Mouse (Mus musculus) heart, embryonic 11.5 days (tissue): ENCODE results near the gene Sema3f. TPM values are rescaled to one million over a fixed set of nuclear protein-coding genes. Genes with fewer than 3 reads are reported as not detected.

Source experiments
- ATAC-seq: fragments of 200-750 bp; cut with Nextera tagmentation; replicated peaks from 2 replicates; pipeline ENCODE4 v1.8.0; 2017; ENCODE audit warnings: moderate library complexity; ENCODE audit not compliant: insufficient number of reproducible peaks, low FRiP score, low TSS enrichment
- H3K27ac ChIP-seq: fragments of 300-500 bp; sonication (generic); 2 replicates; pipeline ENCODE4 v1.5.1; 2014; ENCODE audit warnings: mild to moderate bottlenecking, low read depth, low read length
- H3K27me3 ChIP-seq: fragments of 300-500 bp; sonication (generic); 2 replicates; pipeline ENCODE4 v1.6.1; 2014; ENCODE audit warnings: mild to moderate bottlenecking, low read length, mixed read lengths; ENCODE audit not compliant: control insufficient read depth, insufficient read depth
- H3K36me3 ChIP-seq: fragments of 300-500 bp; sonication (generic); 2 replicates; pipeline ENCODE4 v1.6.1; 2014; ENCODE audit warnings: mild to moderate bottlenecking, low read length, moderate library complexity, mixed read lengths; ENCODE audit not compliant: control insufficient read depth, insufficient read depth
- H3K4me1 ChIP-seq: fragments of 300-500 bp; sonication (generic); 2 replicates; pipeline ENCODE4 v1.6.1; 2014; ENCODE audit warnings: low read length; ENCODE audit not compliant: control insufficient read depth, insufficient read depth
- H3K4me2 ChIP-seq: fragments of 300-500 bp; sonication (generic); 2 replicates; pipeline ENCODE4 v1.6.1; 2014; ENCODE audit warnings: mild to moderate bottlenecking, moderate library complexity
- H3K4me3 ChIP-seq: fragments of 300-500 bp; sonication (generic); 2 replicates; pipeline ENCODE4 v1.5.1; 2014; ENCODE audit warnings: low read depth, low read length
- H3K9ac ChIP-seq: fragments of 300-500 bp; sonication (generic); 2 replicates; pipeline ENCODE4 v1.6.1; 2014; ENCODE audit warnings: mild to moderate bottlenecking, low read depth, low read length, moderate library complexity
- H3K9me3 ChIP-seq: fragments of 300-500 bp; sonication (generic); replicated peaks from 2 replicates; pipeline ENCODE4 v1.6.1; 2016; ENCODE audit warnings: low read length; ENCODE audit not compliant: control insufficient read depth
- WGBS: fragments of 180-500 bp; shearing (Covaris S2); extraction: QIAGEN DNeasy Blood & Tissue Kit; methylation state at CpG from one replicate; pipeline ENCODE4 v1.1.7; 2014; ENCODE audit not compliant: insufficient replicate concordance; 5-methylcytosine and 5-hydroxymethylcytosine counted together
- polyA plus RNA-seq: library from polyadenylated mRNA; unstranded; fragments of >200 nt; fragmentation: Nextera tagmentation; extraction: Ambion mirVana; gene quantifications from 2 replicates; pipeline ENCODE4 v1.2.1, GENCODE M21; 2014

The Sema3f gene
- polyA plus RNA-seq, 1 experiment from 2014 or later = 4.6 TPM

- Histone ChIP-seq H3K4me3 (peak overlapping the region; percentile 37), H3K27ac (peak overlapping the region; percentile 54; the same call in 1 of the 2 replicates), H3K4me1 (no peaks in the 10 kb centered on the region), H3K27me3 (no peaks in the 10 kb centered on the region), H3K36me3 (no peaks in the 10 kb centered on the region), H3K9ac (peak overlapping the region; percentile 72), H3K4me2 (peak overlapping the region; percentile 74), H3K9me3 (no peaks in the 10 kb centered on the region)
- 5% methylated on average over 35 of the region's 35 CpGs for WGBS
- ATAC-seq = peak; percentile 53
Measured at GRCm38 (mm10) chr9:107644495-107645152, 65.7 kb downstream of the Sema3f start.

DNA sequence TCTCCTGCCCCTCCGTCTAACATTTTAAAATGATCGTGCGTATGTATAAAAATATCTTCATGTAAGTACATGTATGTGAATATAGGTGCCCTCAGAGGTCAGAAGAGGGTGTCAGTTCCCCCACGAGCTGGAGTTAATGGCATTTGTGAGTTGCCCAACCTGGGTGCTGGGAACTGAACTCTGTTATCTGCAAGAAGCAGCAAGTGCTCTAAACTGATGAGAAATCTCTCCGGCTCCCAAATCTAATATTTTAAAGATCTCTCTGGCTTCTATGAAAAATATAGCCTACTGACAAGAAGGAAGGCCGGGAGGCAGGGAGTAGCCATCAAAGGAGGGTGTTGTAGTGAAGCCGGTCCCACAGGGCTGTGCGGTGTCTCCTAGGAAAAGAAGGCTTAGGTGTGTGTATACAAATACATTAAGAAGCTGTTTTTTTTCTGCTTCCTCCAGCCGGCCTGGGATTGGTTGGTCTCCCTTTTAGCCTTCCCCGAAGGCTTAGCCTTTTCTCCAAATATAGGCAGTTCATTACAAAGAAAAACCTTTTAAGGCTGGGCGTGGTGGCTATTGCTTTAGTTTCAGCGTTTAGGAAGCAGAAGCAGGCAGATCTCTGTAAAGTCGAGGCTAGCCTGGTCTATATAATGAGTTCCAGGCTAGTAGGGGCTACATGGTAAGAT, 66.6 kb downstream of the Sema3f start:
- 88% methylated on average over 13 of the region's 13 CpGs for WGBS
- H3K9me3 ChIP-seq = no peaks in the 10 kb centered on the region
- ATAC-seq = no peak
- H3K9ac ChIP-seq = no peak overlapping the region
- H3K4me1 ChIP-seq = no peaks in the 10 kb centered on the region
- no peaks in the 10 kb centered on the region for H3K36me3 ChIP-seq
- H3K27ac ChIP-seq = no peak overlapping the region
- peak overlapping the region; percentile 74 for H3K4me2 ChIP-seq
- no peaks in the 10 kb centered on the region for H3K27me3 ChIP-seq
- H3K4me3 ChIP-seq = no peak overlapping the region

DNA sequence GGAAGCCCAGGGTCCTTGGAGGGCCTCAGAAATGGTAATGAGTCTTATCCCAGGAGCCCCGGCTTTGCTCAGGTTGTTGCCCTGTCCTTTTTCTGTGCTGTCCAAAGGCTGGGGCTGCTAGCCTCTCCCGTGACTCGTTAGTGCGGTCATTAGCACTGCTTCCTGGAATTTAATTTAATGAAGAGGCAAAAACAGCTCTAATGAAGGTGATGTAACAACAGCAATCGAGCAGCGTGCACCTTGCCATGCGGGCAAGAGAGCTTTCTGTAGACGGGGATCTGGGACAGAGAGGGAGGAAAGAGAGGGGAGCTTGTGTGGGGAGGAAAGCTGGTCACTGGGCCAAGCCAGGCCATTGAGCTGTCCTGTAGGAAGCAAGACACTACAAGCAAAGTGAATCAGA, 68.6 kb downstream of the Sema3f start:
- no peak overlapping the region for H3K4me2 ChIP-seq
- peaks cover 9% of the 10 kb centered on the region for H3K4me1 ChIP-seq
- no peak overlapping the region for H3K27ac ChIP-seq
- H3K9me3 ChIP-seq = no peaks in the 10 kb centered on the region
- H3K4me3 ChIP-seq = no peak overlapping the region
- no peaks in the 10 kb centered on the region for H3K36me3 ChIP-seq
- H3K27me3 ChIP-seq = no peaks in the 10 kb centered on the region
- WGBS = 57% methylated on average over 8 of the region's 8 CpGs
- H3K9ac ChIP-seq = no peak overlapping the region
- ATAC-seq = no peak

DNA sequence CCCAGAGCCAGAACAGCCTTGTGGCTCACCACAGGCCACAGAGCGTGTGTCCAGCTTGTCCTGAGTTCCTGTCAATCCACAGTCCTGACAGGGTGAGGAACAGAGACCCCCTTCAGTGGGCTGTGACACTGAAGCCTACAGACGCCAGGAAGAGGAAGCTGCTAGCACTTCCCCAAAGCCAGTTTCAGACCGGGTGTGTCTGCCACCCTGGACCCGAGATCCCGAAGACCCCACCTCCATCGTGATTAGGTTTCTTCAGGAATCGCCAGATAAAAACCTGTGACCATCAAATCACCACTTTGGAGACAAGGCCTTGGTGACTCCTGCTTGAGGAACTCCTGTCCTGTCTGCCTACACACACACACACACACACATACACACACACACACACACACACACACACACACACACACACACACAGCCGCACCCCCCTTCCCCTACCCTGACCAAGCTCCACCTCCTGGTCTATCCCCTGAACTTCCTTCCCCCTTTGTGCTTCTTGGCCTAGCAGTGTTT, 70.0 kb downstream of the Sema3f start:
- WGBS = 25% methylated on average over 8 of the region's 8 CpGs
- peak overlapping the region; percentile 7; the same call in 1 of the 2 replicates for H3K9ac ChIP-seq
- H3K9me3 ChIP-seq = no peaks in the 10 kb centered on the region
- no peak for ATAC-seq
- H3K27me3 ChIP-seq = no peaks in the 10 kb centered on the region
- no peak overlapping the region for H3K27ac ChIP-seq
- no peaks in the 10 kb centered on the region for H3K36me3 ChIP-seq
- H3K4me1 ChIP-seq = peaks cover 19% of the 10 kb centered on the region
- no peak overlapping the region for H3K4me3 ChIP-seq
- no peak overlapping the region for H3K4me2 ChIP-seq

DNA sequence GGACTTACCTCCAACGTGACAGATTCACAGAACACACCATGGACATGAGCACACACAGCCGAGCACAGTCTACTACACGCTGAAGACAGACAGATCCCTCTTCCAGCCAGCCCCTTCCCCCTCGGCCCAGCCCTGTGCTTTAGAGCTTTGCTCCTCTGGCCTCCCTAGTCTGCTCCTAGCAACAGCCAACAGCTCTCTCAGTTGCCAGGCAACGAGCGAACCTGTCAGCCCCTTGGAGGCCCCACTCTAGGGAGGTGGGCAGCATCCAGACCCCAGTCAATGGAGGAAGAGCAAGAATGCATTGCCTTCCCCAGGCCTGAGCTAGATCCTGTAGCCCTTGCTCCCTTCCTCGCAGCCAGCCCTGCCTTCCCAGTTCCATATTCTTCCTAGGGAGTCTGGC, 73.2 kb downstream of the Sema3f start:
- Histone ChIP-seq H3K27ac (0 out of 2 replicates have a peak overlapping the region, but pooled peaks have one; percentile 7), H3K36me3 (no peaks in the 10 kb centered on the region), H3K4me2 (peak overlapping the region; percentile 27; the same call in 1 of the 2 replicates), H3K9ac (peak overlapping the region; percentile 17; the same call in 1 of the 2 replicates), H3K4me3 (no peak overlapping the region), H3K9me3 (no peaks in the 10 kb centered on the region), H3K27me3 (no peaks in the 10 kb centered on the region), H3K4me1 (peaks cover 28% of the 10 kb centered on the region)
- 29% methylated on average over 7 of the region's 7 CpGs for WGBS
- no peak for ATAC-seq

DNA sequence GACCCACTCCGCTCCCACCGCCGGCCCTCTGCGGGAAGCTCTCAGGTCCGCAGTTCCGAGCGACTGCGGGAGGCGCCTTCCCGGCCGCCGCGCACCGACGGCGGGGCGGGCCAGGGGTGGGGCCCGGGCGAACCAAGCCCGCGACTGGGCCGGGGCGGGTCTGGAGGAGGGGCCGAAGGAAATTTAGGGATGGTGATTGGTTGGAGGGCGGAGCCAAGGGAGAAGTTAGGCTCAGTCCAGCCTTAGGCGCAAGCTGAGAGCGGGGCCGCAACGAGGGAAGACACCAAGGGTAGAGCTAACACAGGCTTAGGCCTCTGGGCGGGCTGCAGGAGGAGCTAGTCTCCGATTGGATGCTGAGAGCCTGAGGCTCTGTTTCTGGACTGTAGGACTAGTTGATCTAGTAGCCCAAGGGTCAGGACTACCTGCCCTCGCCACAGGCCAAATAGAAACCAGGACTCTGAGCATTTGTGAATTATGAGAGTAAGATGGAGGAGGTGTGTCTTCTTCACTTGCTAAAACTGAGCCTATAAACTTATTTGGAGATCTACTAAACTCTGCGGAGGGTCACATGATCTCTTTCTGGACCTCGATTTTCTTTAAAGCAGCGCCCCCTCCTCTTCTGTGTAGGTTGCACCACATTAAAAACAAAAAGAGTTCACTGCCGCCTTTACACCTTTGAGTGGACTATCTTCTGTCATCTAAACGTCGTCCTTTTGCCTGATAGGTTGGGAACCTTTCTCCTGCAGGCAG, 74.8 kb downstream of the Sema3f start, which contains the start of gene Gnai2:
TSS of gene Gnai2 (minus strand) at position 89 of the 750 bp plus-strand sequence.
- Histone ChIP-seq H3K27me3 (no peaks in the 10 kb centered on the region), H3K9ac (peak within 1 kb of the TSS; percentile 94), H3K4me2 (peak within 1 kb of the TSS; percentile 100), H3K4me1 (peaks cover 44% of the 10 kb centered on the region), H3K9me3 (no peaks in the 10 kb centered on the region), H3K27ac (peak within 1 kb of the TSS; percentile 90), H3K36me3 (no peaks in the 10 kb centered on the region; the same call in 1 of the 2 replicates), H3K4me3 (peak within 1 kb of the TSS; percentile 97)
- ATAC-seq = peak; percentile 93
- WGBS = 3% methylated on average over 38 of the region's 38 CpGs

DNA sequence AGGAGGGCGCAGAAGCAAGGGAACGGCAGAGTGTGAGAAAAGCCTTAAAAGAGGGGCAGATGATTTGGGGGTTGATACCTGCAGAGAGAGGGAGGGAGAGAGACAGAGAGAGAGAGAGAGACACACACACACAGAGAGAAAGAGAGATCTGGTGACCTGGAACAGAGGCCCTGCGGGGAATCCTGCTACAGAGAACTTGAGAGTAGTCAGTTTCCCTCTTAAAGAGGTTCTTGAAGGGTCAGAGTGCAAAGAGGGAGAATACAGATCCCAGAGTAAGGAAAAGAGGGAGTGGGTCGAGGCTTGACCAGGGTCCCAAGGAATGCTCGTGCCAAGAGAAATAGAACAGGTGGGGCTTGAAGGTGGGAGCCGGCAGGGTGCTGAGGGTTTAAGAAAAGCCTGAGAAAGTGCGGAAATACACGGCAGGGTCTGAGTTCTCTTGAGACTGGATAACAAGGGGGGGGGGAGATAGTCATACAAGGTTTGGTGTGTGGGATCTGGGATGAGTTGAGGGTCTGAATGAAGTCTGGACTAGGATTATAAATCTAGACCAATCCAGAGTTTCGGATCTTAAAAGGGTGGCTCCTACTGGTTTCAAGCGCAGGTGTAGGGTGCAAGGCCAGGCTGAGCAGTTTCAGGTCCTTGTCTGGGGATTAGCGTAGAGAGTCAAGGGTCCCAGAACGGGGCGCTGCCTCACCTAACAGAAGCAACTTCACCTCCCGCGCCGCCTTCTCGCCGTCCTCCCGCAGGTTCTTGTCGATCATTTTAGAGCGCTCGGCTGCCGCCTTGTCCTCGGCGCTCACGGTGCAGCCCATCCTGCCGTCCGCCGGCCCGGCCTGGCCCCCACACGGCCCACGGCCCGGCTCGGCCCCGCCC, 75.6 kb downstream of the Sema3f start:
- peak overlapping the region; percentile 97 for H3K4me3 ChIP-seq
- no peaks in the 10 kb centered on the region for H3K9me3 ChIP-seq
- peak overlapping the region; percentile 100 for H3K4me2 ChIP-seq
- H3K27me3 ChIP-seq = no peaks in the 10 kb centered on the region
- no peaks in the 10 kb centered on the region; the same call in 1 of the 2 replicates for H3K36me3 ChIP-seq
- peaks cover 53% of the 10 kb centered on the region for H3K4me1 ChIP-seq
- H3K9ac ChIP-seq = peak overlapping the region; percentile 94
- peak overlapping the region; percentile 90 for H3K27ac ChIP-seq
- 0 out of 2 replicates have a peak, but pooled peaks have one; percentile 0 for ATAC-seq
- 2% methylated on average over 35 of the region's 35 CpGs for WGBS
